Mouse (Mus musculus) erythroblast, embryonic 14.5 days (primary cell): ENCODE results near the gene Tspan12.

ENCODE experiments used
- GATA1 ChIP-seq: IDR thresholded peaks from 2 replicates; pipeline ENCODE4 v1.6.1; 2012; ENCODE audit warnings: low read length, inconsistent platforms, mixed read lengths
- TAL1 ChIP-seq: IDR thresholded peaks from 3 replicates; pipeline ENCODE4 v1.6.1; 2012; ENCODE audit warnings: low read length, inconsistent platforms, mixed read lengths

DNA sequence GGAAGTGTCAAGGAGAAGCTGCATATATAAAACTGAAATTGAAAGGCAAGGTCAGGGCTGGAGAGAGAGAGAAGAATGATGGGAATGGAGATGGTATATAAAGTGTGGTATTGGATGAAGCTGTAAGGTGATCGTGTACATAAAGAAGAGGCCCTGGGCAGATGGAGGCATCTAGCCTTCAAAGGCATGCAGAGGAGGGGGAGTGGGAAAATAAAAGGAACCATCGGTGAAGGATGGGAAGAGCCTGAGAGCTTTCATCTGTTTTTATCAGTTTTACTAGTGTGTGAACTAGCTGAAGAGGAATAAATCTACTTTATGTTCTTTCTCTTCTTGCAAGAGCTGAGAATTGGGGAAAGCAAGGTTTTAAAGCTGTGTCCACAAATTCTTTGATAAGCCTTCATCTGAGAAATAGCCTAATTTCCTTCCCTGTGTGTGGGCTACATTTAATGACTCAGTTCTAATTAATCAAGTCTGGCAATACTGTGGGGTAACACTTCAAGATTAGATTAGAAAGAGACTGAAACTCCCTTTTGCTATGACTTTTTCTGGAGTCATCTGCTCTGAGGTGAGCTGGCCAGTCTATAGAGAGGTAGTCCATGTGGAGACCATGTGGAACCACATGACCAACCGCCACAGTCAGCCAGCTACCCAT, 107.6 kb downstream of the Tspan12 start:
- TF ChIP-seq GATA1 (no peak), TAL1 (no peak)
